Mouse (Mus musculus) CH12.LX (cell line): ENCODE results near the gene Ap1m1.

Experiments used
- CTCF ChIP-seq, 2 experiments: IDR thresholded peaks in 1 of 2; conservative IDR thresholded peaks in 1 of 2; 2 replicates each; pipeline ENCODE4 v1.5.1; 2011 to 2012; ENCODE audit warnings: low read depth in 2 of 2, low read length in 2 of 2, improper control_type of control experiment in 1 of 2, inconsistent platforms in 1 of 2, mild to moderate bottlenecking in 1 of 2, moderate library complexity in 1 of 2
- MYC ChIP-seq: IDR thresholded peaks from 2 replicates; pipeline ENCODE4 v1.6.1; 2011; ENCODE audit warnings: low read depth, mild to moderate bottlenecking, improper control_type of control experiment, low read length
- POLR2A ChIP-seq: IDR thresholded peaks from 2 replicates; pipeline ENCODE4 v1.6.1; 2011; ENCODE audit warnings: low read depth, mild to moderate bottlenecking, improper control_type of control experiment, low read length

DNA sequence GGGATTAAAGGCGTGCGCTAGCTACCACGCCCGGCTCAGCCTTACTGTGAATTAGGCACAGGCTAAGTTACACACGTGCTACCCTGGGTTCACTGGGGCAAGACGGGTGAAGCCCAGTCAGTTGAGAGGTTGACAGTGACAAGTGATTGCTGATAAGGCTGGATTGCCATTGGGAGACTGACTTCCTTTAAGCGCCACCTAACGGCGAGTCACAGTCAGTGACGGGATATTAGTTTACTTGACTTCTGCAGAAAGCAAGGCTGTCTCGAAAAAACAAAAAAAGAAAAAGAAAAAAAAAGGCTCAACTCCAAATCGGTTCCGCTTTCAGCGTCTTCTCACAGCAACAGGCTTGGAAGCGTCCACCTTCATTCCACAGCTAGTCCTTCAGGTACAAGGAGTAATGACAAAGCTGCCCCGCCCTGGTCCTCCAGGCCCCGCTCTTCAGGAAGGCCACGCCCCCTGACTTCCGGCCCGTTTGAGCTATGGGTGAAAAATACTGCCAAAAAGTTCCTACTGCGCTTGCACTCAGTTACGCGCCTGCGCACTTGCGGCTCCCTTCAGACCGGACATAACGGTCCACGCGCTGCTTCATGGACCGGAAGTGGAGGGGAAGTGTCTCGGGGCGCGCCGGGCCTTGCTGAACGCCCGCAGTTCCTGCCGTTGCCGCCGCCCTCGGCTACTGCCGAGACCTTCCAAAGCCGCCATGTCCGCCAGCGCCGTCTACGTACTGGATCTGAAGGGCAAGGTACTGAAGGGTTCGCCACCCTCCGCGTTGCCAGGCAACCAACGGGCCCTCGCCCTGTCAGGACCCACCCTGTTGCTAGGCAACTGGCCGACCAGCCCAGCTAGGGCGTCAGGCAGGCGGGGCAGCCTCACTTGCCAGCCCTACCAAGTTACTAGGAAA, at the start of gene Ap1m1:
- TF ChIP-seq POLR2A (peak; percentile 65), MYC (peak; percentile 94), CTCF (conservative IDR thresholded peaks at IDR 0.05 in 1 of 2, IDR thresholded peaks at IDR 0.05 in 1 of 2; ENCODE audit: low read depth in 2 of 2, low read length in 2 of 2) (peak; percentile 74 to 86)
